Mouse (Mus musculus) lung, embryonic 15.5 days (tissue): Measurements from ENCODE around the gene Prkar1a. TPM values are rescaled to one million over a fixed set of nuclear protein-coding genes. Genes with fewer than 3 reads are reported as not detected.

Experiments used
- ATAC-seq: fragments of 200-750 bp; cut with Nextera tagmentation; 2 replicates; pipeline ENCODE4 v1.8.0; 2017; ENCODE audit warnings: moderate number of reproducible peaks, borderline replicate concordance; ENCODE audit not compliant: low FRiP score, low TSS enrichment; ENCODE audit errors: extremely low read depth
- H3K27ac ChIP-seq: fragments of 300-500 bp; sonication (generic); 2 replicates; pipeline ENCODE4 v1.5.1; 2015; ENCODE audit warnings: moderate library complexity, mild to moderate bottlenecking, inconsistent platforms
- H3K27me3 ChIP-seq: fragments of 300-500 bp; sonication (generic); 2 replicates; pipeline ENCODE4 v1.6.1; 2015; ENCODE audit warnings: inconsistent platforms
- H3K36me3 ChIP-seq: fragments of 300-500 bp; sonication (generic); 2 replicates; pipeline ENCODE4 v1.6.1; 2015; ENCODE audit warnings: inconsistent platforms
- H3K4me1 ChIP-seq: fragments of 300-500 bp; sonication (generic); 2 replicates; pipeline ENCODE4 v1.6.1; 2015; ENCODE audit warnings: inconsistent platforms
- H3K4me2 ChIP-seq: fragments of 300-500 bp; sonication (generic); 2 replicates; pipeline ENCODE4 v1.6.1; 2015; ENCODE audit warnings: inconsistent platforms, mild to moderate bottlenecking, moderate library complexity
- H3K4me3 ChIP-seq: fragments of 300-500 bp; sonication (generic); 2 replicates; pipeline ENCODE4 v1.5.1; 2015; ENCODE audit warnings: mild to moderate bottlenecking, inconsistent platforms
- H3K9ac ChIP-seq: fragments of 300-500 bp; sonication (generic); 2 replicates; pipeline ENCODE4 v1.6.1; 2015; ENCODE audit warnings: inconsistent platforms
- H3K9me3 ChIP-seq: fragments of 300-500 bp; sonication (generic); 2 replicates; pipeline ENCODE4 v1.6.1; 2016; ENCODE audit warnings: inconsistent platforms
- WGBS: fragments of 180-500 bp; shearing (Covaris S2); methylation state at CpG from one replicate; pipeline ENCODE4 v1.1.7; 2015; 5-methylcytosine and 5-hydroxymethylcytosine counted together
- polyA plus RNA-seq: library from polyadenylated mRNA; unstranded; fragments of >200 nt; fragmentation: Nextera tagmentation; extraction: Ambion mirVana; gene quantifications from 2 replicates; pipeline ENCODE4 v1.2.1, GENCODE M21; 2015

Prkar1a gene
- polyA plus RNA-seq, 1 experiment from 2014 or later: 400 TPM

GRCm38 (mm10) chr11:109676621-109677373 lies 27.6 kb downstream of the Prkar1a start:
- WGBS: 71% methylated on average over 12 of the region's 12 CpGs
- H3K9ac ChIP-seq: no peak overlapping the region

DNA sequence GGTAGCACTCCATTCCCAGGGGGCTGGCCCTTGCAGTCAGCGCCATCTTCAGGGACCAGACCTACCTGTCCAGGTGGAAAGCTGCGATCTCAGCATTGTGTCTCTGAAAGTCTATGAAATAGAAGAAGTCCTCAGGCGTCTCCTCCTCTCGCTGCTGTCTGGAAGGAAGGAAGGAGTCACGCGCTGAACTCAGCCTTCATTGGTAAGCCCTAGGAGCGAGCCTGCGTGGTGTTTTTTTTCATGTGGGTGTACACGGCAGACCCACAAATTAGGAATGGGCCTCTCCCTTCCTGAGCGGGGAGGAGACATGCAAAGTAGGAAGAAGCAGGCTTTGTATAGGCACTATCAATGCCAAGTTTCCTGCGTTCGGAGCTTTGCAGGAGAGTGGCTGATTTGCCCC lies 29.1 kb downstream of the Prkar1a start:
- Histone ChIP-seq H3K9me3 (no peaks in the 10 kb centered on the region), H3K36me3 (no peaks in the 10 kb centered on the region), H3K27ac (no peak overlapping the region), H3K4me2 (no peak overlapping the region), H3K27me3 (no peaks in the 10 kb centered on the region), H3K4me1 (0 out of 2 replicates have a peak, but pooled peaks cover 3% of the 10 kb centered on the region), H3K4me3 (no peak overlapping the region), H3K9ac (no peak overlapping the region)
- WGBS: 75% methylated on average over 12 of the region's 12 CpGs
- ATAC-seq: no peak

More at GRCm38 (mm10) chr11:109676621-109677373, 27.6 kb downstream of the Prkar1a start:
- no peaks in the 10 kb centered on the region for H3K36me3 ChIP-seq
- no peaks in the 10 kb centered on the region for H3K27me3 ChIP-seq
- no peak overlapping the region for H3K4me3 ChIP-seq
- H3K4me1 ChIP-seq: 0 out of 2 replicates have a peak, but pooled peaks cover 5% of the 10 kb centered on the region
- no peaks in the 10 kb centered on the region for H3K9me3 ChIP-seq
- ATAC-seq: 0 out of 2 replicates have a peak, but pooled peaks have one; percentile 29
- H3K27ac ChIP-seq: no peak overlapping the region
- H3K4me2 ChIP-seq: no peak overlapping the region

GRCm38 (mm10) chr11:109680934-109681333 lies 31.7 kb downstream of the Prkar1a start:
- Histone ChIP-seq H3K36me3 (no peaks in the 10 kb centered on the region), H3K27ac (no peak overlapping the region), H3K4me2 (no peak overlapping the region), H3K4me1 (0 out of 2 replicates have a peak, but pooled peaks cover 3% of the 10 kb centered on the region), H3K9me3 (no peaks in the 10 kb centered on the region), H3K9ac (no peak overlapping the region), H3K27me3 (no peaks in the 10 kb centered on the region), H3K4me3 (no peak overlapping the region)
- no peak for ATAC-seq
- 39% methylated on average over 9 of the region's 9 CpGs for WGBS

- no peak overlapping the region for H3K27ac ChIP-seq
- no peaks in the 10 kb centered on the region for H3K36me3 ChIP-seq
- H3K9ac ChIP-seq: no peak overlapping the region
- H3K4me1 ChIP-seq: 0 out of 2 replicates have a peak, but pooled peaks cover 3% of the 10 kb centered on the region
- no peaks in the 10 kb centered on the region for H3K27me3 ChIP-seq
- H3K9me3 ChIP-seq: no peaks in the 10 kb centered on the region
- WGBS: 52% methylated on average over 3 of the region's 3 CpGs
- ATAC-seq: no peak
- H3K4me3 ChIP-seq: no peak overlapping the region
- H3K4me2 ChIP-seq: no peak overlapping the region
Measured at GRCm38 (mm10) chr11:109681556-109681955, 32.4 kb downstream of the Prkar1a start.

GRCm38 (mm10) chr11:109682221-109682620 lies 33.0 kb downstream of the Prkar1a start:
- H3K27me3 ChIP-seq: no peaks in the 10 kb centered on the region
- WGBS: 87% methylated on average over 6 of the region's 6 CpGs
- 0 out of 2 replicates have a peak, but pooled peaks cover 3% of the 10 kb centered on the region for H3K4me1 ChIP-seq
- H3K9me3 ChIP-seq: no peaks in the 10 kb centered on the region
- ATAC-seq: no peak
- no peak overlapping the region for H3K4me2 ChIP-seq
- no peak overlapping the region for H3K9ac ChIP-seq
- no peak overlapping the region for H3K4me3 ChIP-seq
- H3K36me3 ChIP-seq: no peaks in the 10 kb centered on the region
- no peak overlapping the region for H3K27ac ChIP-seq

GRCm38 (mm10) chr11:109689539-109689938 lies 40.3 kb downstream of the Prkar1a start:
- H3K36me3 ChIP-seq: no peaks in the 10 kb centered on the region
- H3K27me3 ChIP-seq: no peaks in the 10 kb centered on the region
- WGBS: 72% methylated on average over 4 of the region's 4 CpGs
- no peaks in the 10 kb centered on the region for H3K4me1 ChIP-seq
- no peak overlapping the region for H3K4me3 ChIP-seq
- H3K4me2 ChIP-seq: no peak overlapping the region
- ATAC-seq: no peak
- no peaks in the 10 kb centered on the region for H3K9me3 ChIP-seq
- H3K9ac ChIP-seq: no peak overlapping the region
- no peak overlapping the region for H3K27ac ChIP-seq

DNA sequence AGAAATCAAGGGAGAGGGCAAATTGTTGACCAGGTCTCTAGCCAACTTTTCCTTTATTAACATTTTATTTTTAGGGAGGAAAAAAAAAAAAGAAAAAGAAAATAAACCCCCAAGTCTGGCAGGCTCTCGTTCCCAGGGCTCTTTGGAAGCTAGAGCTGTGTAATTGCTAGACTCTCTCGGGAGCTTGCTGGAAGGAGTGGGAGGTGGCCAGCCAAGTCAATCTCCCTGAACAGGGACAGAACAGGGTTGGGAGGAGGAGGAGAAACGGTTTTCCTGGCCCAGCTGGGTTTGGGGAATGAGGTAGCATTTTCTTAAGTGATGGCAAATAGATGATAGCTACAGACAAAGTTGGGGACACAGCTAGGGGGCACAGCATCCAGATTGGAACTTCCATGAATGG lies 43.5 kb downstream of the Prkar1a start:
- no peak overlapping the region for H3K27ac ChIP-seq
- H3K4me1 ChIP-seq: no peaks in the 10 kb centered on the region

GRCm38 (mm10) chr11:109696519-109696918 lies 47.3 kb downstream of the Prkar1a start:
- no peak overlapping the region for H3K4me2 ChIP-seq
- 80% methylated on average over 4 of the region's 4 CpGs for WGBS
- H3K4me3 ChIP-seq: no peak overlapping the region
- no peak for ATAC-seq
- no peaks in the 10 kb centered on the region for H3K36me3 ChIP-seq
- H3K4me1 ChIP-seq: peaks cover 3% of the 10 kb centered on the region; the same call in 1 of the 2 replicates
- no peak overlapping the region for H3K9ac ChIP-seq
- H3K9me3 ChIP-seq: no peaks in the 10 kb centered on the region
- H3K27ac ChIP-seq: no peak overlapping the region
- H3K27me3 ChIP-seq: no peaks in the 10 kb centered on the region

More for the DNA sequence above, 43.5 kb downstream of the Prkar1a start:
- H3K9me3 ChIP-seq: no peaks in the 10 kb centered on the region
- no peak overlapping the region for H3K4me2 ChIP-seq
- WGBS: 30% methylated on average over 3 of the region's 3 CpGs
- no peak overlapping the region for H3K4me3 ChIP-seq
- no peak for ATAC-seq
- no peaks in the 10 kb centered on the region for H3K27me3 ChIP-seq
- no peaks in the 10 kb centered on the region for H3K36me3 ChIP-seq
- no peak overlapping the region for H3K9ac ChIP-seq

DNA sequence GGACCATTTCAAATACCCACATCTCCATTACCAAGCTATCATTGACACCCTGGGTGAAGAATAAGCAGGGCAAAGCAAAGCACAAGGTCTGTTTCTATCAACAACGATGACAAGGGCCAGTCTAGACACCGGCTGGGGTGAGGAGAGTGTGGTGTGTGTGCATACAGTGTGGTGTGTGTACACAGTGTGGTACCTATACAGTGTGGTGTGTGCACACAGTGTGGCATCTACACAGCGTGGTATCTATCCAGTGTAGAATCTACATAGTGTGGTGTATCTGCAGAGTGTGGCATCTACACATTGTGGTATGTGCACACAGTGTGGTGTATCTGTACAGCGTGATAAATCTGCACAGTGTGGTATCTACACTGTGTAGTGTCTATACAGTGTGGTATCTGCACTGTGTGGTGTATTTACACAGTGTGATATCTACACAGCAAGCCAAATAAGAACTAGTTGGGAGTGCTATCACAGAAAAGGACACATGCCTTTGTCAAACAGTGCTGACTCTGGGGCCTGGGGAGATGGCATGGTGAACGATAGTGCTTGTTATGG lies 48.0 kb downstream of the Prkar1a start:
- Histone ChIP-seq H3K4me3 (no peak overlapping the region), H3K4me2 (no peak overlapping the region)
- ATAC-seq: no peak

GRCm38 (mm10) chr11:109698740-109699139 lies 49.5 kb downstream of the Prkar1a start:
- peaks cover 3% of the 10 kb centered on the region; the same call in 1 of the 2 replicates for H3K4me1 ChIP-seq
- H3K27ac ChIP-seq: no peak overlapping the region
- no peak for ATAC-seq
- H3K9me3 ChIP-seq: no peaks in the 10 kb centered on the region
- no peak overlapping the region for H3K4me2 ChIP-seq
- H3K9ac ChIP-seq: no peak overlapping the region
- H3K4me3 ChIP-seq: no peak overlapping the region
- H3K36me3 ChIP-seq: no peaks in the 10 kb centered on the region
- WGBS: 88% methylated on average over 10 of the region's 10 CpGs
- H3K27me3 ChIP-seq: no peaks in the 10 kb centered on the region

More for the DNA sequence above, 48.0 kb downstream of the Prkar1a start:
- peaks cover 3% of the 10 kb centered on the region; the same call in 1 of the 2 replicates for H3K4me1 ChIP-seq
- H3K36me3 ChIP-seq: no peaks in the 10 kb centered on the region
- H3K27ac ChIP-seq: no peak overlapping the region
- no peaks in the 10 kb centered on the region for H3K27me3 ChIP-seq
- 73% methylated on average over 5 of the region's 5 CpGs for WGBS
- no peaks in the 10 kb centered on the region for H3K9me3 ChIP-seq
- no peak overlapping the region for H3K9ac ChIP-seq

GRCm38 (mm10) chr11:109699784-109700183 lies 50.6 kb downstream of the Prkar1a start:
- ATAC-seq: no peak
- H3K9me3 ChIP-seq: no peaks in the 10 kb centered on the region
- H3K27ac ChIP-seq: no peak overlapping the region
- H3K27me3 ChIP-seq: no peaks in the 10 kb centered on the region
- 57% methylated on average over 2 of the region's 2 CpGs for WGBS
- peaks cover 3% of the 10 kb centered on the region; the same call in 1 of the 2 replicates for H3K4me1 ChIP-seq
- H3K36me3 ChIP-seq: no peaks in the 10 kb centered on the region
- H3K9ac ChIP-seq: no peak overlapping the region
- H3K4me2 ChIP-seq: no peak overlapping the region
- no peak overlapping the region for H3K4me3 ChIP-seq

GRCm38 (mm10) chr11:109700761-109701160 lies 51.6 kb downstream of the Prkar1a start:
- Histone ChIP-seq H3K4me2 (no peak overlapping the region), H3K4me1 (peaks cover 9% of the 10 kb centered on the region), H3K36me3 (no peaks in the 10 kb centered on the region), H3K9ac (no peak overlapping the region), H3K27ac (no peak overlapping the region), H3K4me3 (no peak overlapping the region), H3K9me3 (no peaks in the 10 kb centered on the region), H3K27me3 (no peaks in the 10 kb centered on the region)
- WGBS: 42% methylated on average over 6 of the region's 6 CpGs
- no peak for ATAC-seq
